Mouse (Mus musculus): Measurements from ENCODE around the gene Fam192a.
A peak's percentile ranks its signal among the peaks of the same experiment; 100 is the strongest.

Fam192a gene

GRCm38 (mm10) chr8:94530643-94531042 is 71.2 kb downstream of the Fam192a start:
- no peak for DNase-seq

DNA sequence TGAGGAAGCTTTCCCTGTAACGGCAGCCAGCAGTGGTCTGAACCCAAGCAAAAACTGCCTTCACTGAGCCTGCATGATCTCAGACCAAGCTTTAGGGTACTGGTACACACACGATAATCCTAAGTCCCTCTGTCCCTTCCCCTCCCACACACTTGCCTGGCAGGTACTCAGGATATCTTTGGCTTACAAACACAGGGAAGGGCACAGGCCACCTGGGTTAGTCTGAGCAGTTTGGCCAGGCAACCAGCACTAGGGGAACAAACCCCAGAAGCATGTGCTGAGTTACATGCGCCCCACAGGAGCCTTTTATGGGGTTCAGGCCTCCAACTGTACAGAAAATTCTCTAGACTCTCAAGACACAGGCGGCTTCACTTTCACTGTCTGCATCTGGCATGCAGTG is 71.9 kb downstream of the Fam192a start:
- DNase-seq = no peak

GRCm38 (mm10) chr8:94528245-94528644 is 73.6 kb downstream of the Fam192a start:
- DNase-seq = peak; percentile 48 to 71

DNA sequence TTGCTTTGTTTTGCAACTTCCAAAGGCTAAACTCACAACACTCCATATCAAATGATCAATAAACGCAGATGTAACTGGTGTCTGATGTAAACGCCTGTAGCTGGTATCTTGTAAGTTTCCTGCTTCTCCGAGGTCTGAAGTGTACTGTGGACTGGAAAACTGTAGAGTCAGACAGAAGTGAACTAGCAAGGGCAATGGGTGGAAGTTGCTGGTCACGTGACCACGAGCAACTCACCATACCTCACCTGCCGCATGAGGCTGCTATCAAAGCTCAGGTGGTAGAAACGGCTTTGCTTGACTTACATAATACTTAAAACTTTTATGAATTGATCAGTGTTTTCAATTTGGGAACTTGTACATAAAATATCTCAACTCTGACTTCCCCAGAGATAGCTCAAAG is 74.6 kb downstream of the Fam192a start:
- DNase-seq = no peak

GRCm38 (mm10) chr8:94524554-94524953 is 77.2 kb downstream of the Fam192a start:
- DNase-seq = no peak
